Mouse (Mus musculus) skeletal muscle tissue, adult 2 months (tissue): ENCODE results near the gene Nat8f2.

Source experiments
- DNase-seq: peaks from one replicate; pipeline ENCODE4 v3.0.0-alpha.2; 2012; ENCODE audit warnings: low read depth, low spot score

The Nat8f2 gene

GRCm38 (mm10) chr6:85822286-85822685 lies 46.7 kb downstream of the Nat8f2 start:
- DNase-seq = no peak

- no peak for DNase-seq
Measured at GRCm38 (mm10) chr6:85820837-85821236, 48.1 kb downstream of the Nat8f2 start, which contains the start of the genes Nat8f6 and Nat8f5. Gene Nat8f6 (minus strand): TSS chr6:85820954. Gene Nat8f5 (minus strand): TSS chr6:85820972.

DNA sequence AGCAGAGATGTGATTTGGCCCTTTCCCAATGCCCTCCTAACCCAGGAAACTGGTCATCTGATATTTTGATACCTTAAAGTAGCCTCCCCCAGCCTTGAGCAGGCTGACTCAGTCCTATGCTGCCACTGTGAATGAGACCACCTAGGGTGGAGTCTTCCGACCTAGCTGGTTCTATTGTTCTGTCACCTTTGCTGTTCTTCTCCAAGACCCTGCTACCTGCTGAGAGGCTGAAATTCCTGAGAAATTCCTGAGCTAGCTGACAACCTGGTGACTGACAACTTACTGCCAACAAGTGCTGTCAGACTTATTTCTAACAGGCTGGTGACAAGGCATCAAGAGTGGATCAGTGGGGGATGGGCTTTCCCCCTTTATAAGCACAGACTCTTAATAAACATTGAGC lies 50.6 kb downstream of the Nat8f2 start:
- no peak for DNase-seq
